Comparison of ENCODE assay signal across 12 mouse cellular contexts in the genomic region with DNA sequence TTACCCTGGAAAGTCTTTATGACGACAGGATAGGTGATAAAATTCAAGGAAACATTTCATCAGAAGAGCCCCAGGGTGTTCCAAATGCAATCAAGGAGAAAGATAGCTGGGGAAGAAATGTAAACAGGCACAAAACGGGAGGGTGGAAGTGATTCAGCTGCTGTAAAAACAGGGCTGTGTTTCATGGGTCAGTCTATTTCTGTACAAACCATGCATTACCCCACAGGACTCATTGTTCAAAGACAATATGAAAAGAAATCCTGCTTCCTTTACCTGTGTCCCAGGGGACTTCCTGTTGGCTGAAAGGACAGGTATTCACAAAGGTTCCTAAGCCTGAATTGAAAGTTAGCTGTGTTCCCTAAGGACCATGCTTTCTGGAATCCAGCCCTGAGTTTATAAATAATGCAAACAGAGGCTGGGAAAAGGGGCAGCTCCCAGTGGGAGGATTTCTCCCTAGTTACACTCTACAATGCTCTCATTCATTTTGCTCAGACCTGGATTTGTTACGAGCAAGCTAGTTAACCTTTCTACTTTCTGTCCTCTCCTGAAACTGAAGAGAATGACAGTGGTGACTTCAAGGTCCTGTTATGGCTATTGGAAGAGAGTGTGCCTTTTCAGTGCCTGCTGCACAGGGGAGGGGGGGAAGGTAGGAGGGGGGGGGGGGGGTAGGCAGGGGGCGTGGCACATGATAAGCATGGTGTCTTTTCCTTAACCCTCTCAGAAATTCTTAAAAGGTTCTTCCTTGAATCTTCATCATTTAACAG. TPM values are rescaled to one million over a fixed set of nuclear protein-coding genes. Genes with fewer than 3 reads are reported as not detected.
DNase-seq lines count a peak whose midpoint lies in the region; ATAC-seq lines count a peak whose summit lies in the region.
"Had no signal": no experiment of that assay in that cellular context is flagged by ENCODE, and none has a peak within 500 bp of the region (broad histone marks: within the 10 kb centered on the region; RNA-seq: fewer than 3 reads in every experiment).

No protein-coding gene starts in this region.

- no peak overlapping the region; the same call in 1 of the 2 replicates for H3K4me2 ChIP-seq in limb, embryonic 12.5 days
- H3K4me2 ChIP-seq in forebrain, embryonic 15.5 days (replicated peaks) = no peak overlapping the region
- H3K4me2 ChIP-seq in neural tube, embryonic 14.5 days (ENCODE audit: low read depth, low read length) = no peak overlapping the region
- H3K4me2 ChIP-seq: embryonic facial prominence, embryonic 15.5 days; hindbrain, embryonic 15.5 days had no signal

- no peak for ATAC-seq in limb, embryonic 12.5 days (ENCODE audit: insufficient number of reproducible peaks, insufficient read depth, low FRiP score, low TSS enrichment, low read depth)
- ATAC-seq in forebrain, embryonic 15.5 days (replicated peaks) = peak; percentile 43; the same call in 1 of the 2 replicates
- ATAC-seq in neural tube, embryonic 14.5 days (ENCODE audit: low read depth) = peak; percentile 38; the same call in 1 of the 2 replicates

- H3K4me3 ChIP-seq in limb, embryonic 12.5 days (replicated peaks) = no peak overlapping the region
- no peak overlapping the region for H3K4me3 ChIP-seq in limb, embryonic 10.5 days
- no peak overlapping the region for H3K4me3 ChIP-seq in forebrain, embryonic 15.5 days
- no peak overlapping the region for H3K4me3 ChIP-seq in neural tube, embryonic 14.5 days (ENCODE audit: low read depth, low read length)
- H3K4me3 ChIP-seq: embryonic facial prominence, embryonic 15.5 days; hindbrain, embryonic 15.5 days had no signal

- WGBS in limb, embryonic 12.5 days = 33% methylated on average over 4 of the region's 4 CpGs
- 60% methylated on average over 4 of the region's 4 CpGs for WGBS in limb, embryonic 10.5 days
- 30% methylated on average over 4 of the region's 4 CpGs for WGBS in forebrain, embryonic 15.5 days
- WGBS in neural tube, embryonic 14.5 days = 15% methylated on average over 4 of the region's 4 CpGs

- H3K4me1 ChIP-seq in limb, embryonic 12.5 days (replicated peaks) = peaks cover 6% of the 10 kb centered on the region
- no peaks in the 10 kb centered on the region for H3K4me1 ChIP-seq in limb, embryonic 10.5 days
- peaks cover 4% of the 10 kb centered on the region; the same call in 1 of the 2 replicates for H3K4me1 ChIP-seq in forebrain, embryonic 15.5 days
- peaks cover 7% of the 10 kb centered on the region; the same call in 1 of the 2 replicates for H3K4me1 ChIP-seq in neural tube, embryonic 14.5 days (ENCODE audit: control insufficient read depth, insufficient read depth, low read length)
- H3K4me1 ChIP-seq: embryonic facial prominence, embryonic 15.5 days had no signal

- H3K9me3 ChIP-seq in limb, embryonic 12.5 days = no peaks in the 10 kb centered on the region
- no peaks in the 10 kb centered on the region for H3K9me3 ChIP-seq in limb, embryonic 10.5 days (replicated peaks)
- no peaks in the 10 kb centered on the region for H3K9me3 ChIP-seq in forebrain, embryonic 15.5 days
- H3K9me3 ChIP-seq in neural tube, embryonic 14.5 days (ENCODE audit: control insufficient read depth, low read length) = no peaks in the 10 kb centered on the region
- H3K9me3 ChIP-seq: embryonic facial prominence, embryonic 15.5 days; G1E; hindbrain, embryonic 15.5 days had no signal

- intact Hi-C loops in heart, postnatal 14 days (cut with DNase I) = loop anchor here (2.0 to 5.0 kb wide), 2 partner anchors 50 to 80 kb away; a partner anchor contains a TSS
- intact Hi-C loops in left cerebral cortex, postnatal 10 days (cut with DNase I) = no loop called here

- no peak overlapping the region for H3K9ac ChIP-seq in limb, embryonic 12.5 days (replicated peaks)
- H3K9ac ChIP-seq in forebrain, embryonic 15.5 days (replicated peaks) = no peak overlapping the region
- H3K9ac ChIP-seq in neural tube, embryonic 14.5 days (replicated peaks; ENCODE audit: low read depth, low read length) = no peak overlapping the region
- H3K9ac ChIP-seq: embryonic facial prominence, embryonic 15.5 days; hindbrain, embryonic 15.5 days had no signal

- no peaks in the 10 kb centered on the region for H3K36me3 ChIP-seq in limb, embryonic 12.5 days
- no peaks in the 10 kb centered on the region for H3K36me3 ChIP-seq in limb, embryonic 10.5 days
- H3K36me3 ChIP-seq in forebrain, embryonic 15.5 days = no peaks in the 10 kb centered on the region
- H3K36me3 ChIP-seq in neural tube, embryonic 14.5 days (ENCODE audit: control insufficient read depth, insufficient read depth, low read length) = no peaks in the 10 kb centered on the region
- H3K36me3 ChIP-seq: embryonic facial prominence, embryonic 15.5 days; G1E; hindbrain, embryonic 15.5 days had no signal

- no peaks in the 10 kb centered on the region for H3K27me3 ChIP-seq in limb, embryonic 12.5 days
- no peaks in the 10 kb centered on the region for H3K27me3 ChIP-seq in limb, embryonic 10.5 days (ENCODE audit: low read depth, poor library complexity, severe bottlenecking)
- no peaks in the 10 kb centered on the region for H3K27me3 ChIP-seq in forebrain, embryonic 15.5 days
- H3K27me3 ChIP-seq in neural tube, embryonic 14.5 days (ENCODE audit: control insufficient read depth, insufficient read depth, low read length) = no peaks in the 10 kb centered on the region
- H3K27me3 ChIP-seq: embryonic facial prominence, embryonic 15.5 days; hindbrain, embryonic 15.5 days had no signal

- 0 out of 2 replicates have a peak overlapping the region, but pooled peaks have one; percentile 8 for H3K27ac ChIP-seq in limb, embryonic 12.5 days
- H3K27ac ChIP-seq in limb, embryonic 10.5 days = no peak overlapping the region
- H3K27ac ChIP-seq in forebrain, embryonic 15.5 days (replicated peaks) = no peak overlapping the region
- no peak overlapping the region for H3K27ac ChIP-seq in neural tube, embryonic 14.5 days (ENCODE audit: low read depth, low read length)
- H3K27ac ChIP-seq: embryonic facial prominence, embryonic 15.5 days; hindbrain, embryonic 15.5 days had no signal

- no peak for DNase-seq in limb, embryonic 10.5 days (ENCODE audit: low spot score)
- peak; percentile 27 to 52 for DNase-seq in heart, postnatal 14 days
- no peak for DNase-seq in left cerebral cortex, postnatal 10 days (ENCODE audit: extremely low spot score in 1 of 2, low spot score in 2 of 2)
- DNase-seq in urinary bladder, adult 2 months (ENCODE audit: low spot score) = no peak
- no peak for DNase-seq in spleen, postnatal 14 days (ENCODE audit: low spot score in 2 of 2)
- DNase-seq: thymus, postnatal 14 days had no signal

RNA-seq across cellular contexts. Expression of a gene that starts 13.0 kb away (rescaled TPM):
- polyA plus RNA-seq in limb, embryonic 12.5 days (2016; fragmentation: Nextera tagmentation; extraction: Ambion mirVana) = 12.2 TPM in 2 replicates
- polyA plus RNA-seq in limb, embryonic 10.5 days (2016; fragmentation: Nextera tagmentation; extraction: Ambion mirVana) = 11.5 and 11.9 TPM in 2 replicates
- polyA plus RNA-seq in forebrain, embryonic 15.5 days (2015; fragmentation: Nextera tagmentation; extraction: Ambion mirVana) = 9.5 and 10.1 TPM in 2 replicates
- total RNA-seq in heart, postnatal 14 days (2021) = 10 to 100 TPM; 10.5 TPM
- polyA plus RNA-seq in neural tube, embryonic 14.5 days (2014; fragmentation: Nextera tagmentation; extraction: Ambion mirVana) = 12.8 and 13.6 TPM in 2 replicates
- 1 to 10 TPM; 7.1 to 7.8 TPM for total RNA-seq in left cerebral cortex, postnatal 10 days (2021)
- 10.7 and 11.4 TPM in 2 replicates for polyA plus RNA-seq in urinary bladder, adult 2 months (2012; rRNA removed)

Comparison
In these comparisons a context has a peak if more than half of its experiments do, and no peak if none do; other contexts are left out.
1. DNase-seq: peak in heart, postnatal 14 days (2 of 2); none in limb, embryonic 10.5 days (single experiment), left cerebral cortex, postnatal 10 days (0 of 2), urinary bladder, adult 2 months (single experiment) and spleen, postnatal 14 days (0 of 2).